Mouse (Mus musculus): Measurements from ENCODE around the gene Eps8.

- no peak for TF ChIP-seq GATA1 (IDR thresholded peaks at IDR 0.05; ENCODE audit: low read length)
- no peak for TF ChIP-seq TAL1 (IDR thresholded peaks at IDR 0.05; ENCODE audit: low read length)
These were observed 47.5 kb upstream of the Eps8 start for GRCm38 (mm10) chr6:137702186-137702585.
